Mouse (Mus musculus) heart, embryonic 14.5 days (tissue): ENCODE data around the gene Slc35a2. TPM values are rescaled to one million over a fixed set of nuclear protein-coding genes. Genes with fewer than 3 reads are reported as not detected.

ENCODE experiments used
- ATAC-seq: fragments of 200-750 bp; cut with Nextera tagmentation; 2 replicates; pipeline ENCODE4 v1.8.0; 2017; ENCODE audit warnings: low read depth, moderate TSS enrichment; ENCODE audit not compliant: insufficient number of reproducible peaks, insufficient read depth, low FRiP score
- H3K27ac ChIP-seq, 2 experiments: fragments of 200-500 bp in 1 of 2; fragments of 300-500 bp in 1 of 2; sonication (generic) in 1 of 2; replicated peaks in 1 of 2; 2 replicates each; pipeline ENCODE4 v1.5.1; 2012 to 2014; ENCODE audit warnings: low read depth in 2 of 2, low read length in 2 of 2, control low read depth in 1 of 2, mild to moderate bottlenecking in 1 of 2, mixed read lengths in 1 of 2; ENCODE audit not compliant: control insufficient read depth in 1 of 2, insufficient read depth in 1 of 2
- H3K27me3 ChIP-seq: fragments of 300-500 bp; sonication (generic); 2 replicates; pipeline ENCODE4 v1.6.1; 2014; ENCODE audit warnings: mild to moderate bottlenecking, low read length, control low read depth; ENCODE audit not compliant: control insufficient read depth, insufficient read depth
- H3K36me3 ChIP-seq: fragments of 300-500 bp; sonication (generic); 2 replicates; pipeline ENCODE4 v1.6.1; 2014; ENCODE audit warnings: mild to moderate bottlenecking, control low read depth, low read length, mixed read lengths; ENCODE audit not compliant: control insufficient read depth, insufficient read depth
- H3K4me1 ChIP-seq, 2 experiments: fragments of 200-500 bp in 1 of 2; fragments of 300-500 bp in 1 of 2; sonication (generic) in 1 of 2; 2 replicates each; pipeline ENCODE4 v1.6.1; 2012 to 2014; ENCODE audit warnings: low read length in 2 of 2, control low read depth in 1 of 2, mixed read lengths in 1 of 2; ENCODE audit not compliant: control insufficient read depth in 2 of 2, insufficient read depth in 2 of 2
- H3K4me2 ChIP-seq: fragments of 300-500 bp; sonication (generic); 2 replicates; pipeline ENCODE4 v1.6.1; 2014; ENCODE audit warnings: mild to moderate bottlenecking, low read length
- H3K4me3 ChIP-seq, 2 experiments: fragments of 200-500 bp in 1 of 2; fragments of 300-500 bp in 1 of 2; sonication (generic) in 1 of 2; 2 replicates each; pipeline ENCODE4 v1.5.1; 2012 to 2014; ENCODE audit warnings: low read length in 2 of 2, mild to moderate bottlenecking in 2 of 2, control low read depth in 1 of 2, low read depth in 1 of 2, moderate library complexity in 1 of 2; ENCODE audit not compliant: control insufficient read depth in 1 of 2, insufficient read depth in 1 of 2
- H3K9ac ChIP-seq: fragments of 300-500 bp; sonication (generic); 2 replicates; pipeline ENCODE4 v1.6.1; 2014; ENCODE audit warnings: mild to moderate bottlenecking, low read length
- H3K9me3 ChIP-seq: fragments of 300-500 bp; sonication (generic); 2 replicates; pipeline ENCODE4 v1.6.1; 2016; ENCODE audit warnings: low read length, control low read depth; ENCODE audit not compliant: control insufficient read depth
- WGBS: fragments of 180-500 bp; shearing (Covaris S2); extraction: QIAGEN DNeasy Blood & Tissue Kit; methylation state at CpG from one replicate; pipeline ENCODE4 v1.1.7; 2014; 5-methylcytosine and 5-hydroxymethylcytosine counted together
- polyA plus RNA-seq: library from polyadenylated mRNA; unstranded; fragments of >200 nt; fragmentation: Nextera tagmentation; extraction: Ambion mirVana; gene quantifications from 2 replicates; pipeline ENCODE4 v1.2.1, GENCODE M21; 2014

Slc35a2 gene
- polyA plus RNA-seq, result 15.2 and 18.3 TPM in 2 replicates

GRCm38 (mm10) chrX:7883841-7884567 lies at the start of gene Slc35a2:
Gene Slc35a2, plus strand, starts transcription at chrX:7884028.
- Histone ChIP-seq H3K27me3 (no peaks in the 10 kb centered on the region), H3K4me1 (peaks cover 3 to 5% of the 10 kb centered on the region in 2 experiments; a peak in 2 of 4 replicates), H3K9me3 (no peaks in the 10 kb centered on the region), H3K27ac (peak within 1 kb of the TSS; percentile 49 to 85; a peak in 3 of 4 replicates), H3K4me3 (peak within 1 kb of the TSS; percentile 49 to 94), H3K9ac (peak within 1 kb of the TSS; percentile 63), H3K4me2 (peak within 1 kb of the TSS; percentile 72), H3K36me3 (no peaks in the 10 kb centered on the region)
- peak; percentile 92 for ATAC-seq
- WGBS, result 15% methylated on average over 49 of the region's 49 CpGs

DNA sequence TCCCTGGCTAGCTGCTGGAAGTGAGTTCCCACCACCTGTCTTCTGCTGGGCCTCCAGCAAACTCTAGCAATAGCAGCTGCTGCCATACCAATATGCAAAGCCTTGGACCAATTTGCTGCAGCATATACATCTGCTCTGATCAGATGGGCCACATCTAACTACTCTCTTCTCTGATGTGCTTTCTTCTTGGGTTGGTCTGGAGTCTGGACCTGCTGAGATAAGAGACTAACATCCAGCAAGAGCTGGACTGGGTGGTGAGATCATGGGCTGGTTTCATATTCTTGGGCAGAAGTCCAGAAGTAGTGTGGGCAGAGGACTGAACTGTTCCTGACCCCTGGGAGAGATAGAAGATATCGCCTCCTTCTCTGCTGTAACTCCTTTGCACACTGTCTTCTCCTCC lies 46.7 kb upstream of the Slc35a2 start:
- Histone ChIP-seq H3K4me2 (no peak overlapping the region), H3K36me3 (no peaks in the 10 kb centered on the region), H3K27ac (no peak overlapping the region), H3K27me3 (no peaks in the 10 kb centered on the region), H3K9me3 (no peaks in the 10 kb centered on the region), H3K9ac (no peak overlapping the region), H3K4me3 (no peak overlapping the region), H3K4me1 (no peaks in the 10 kb centered on the region)
- 54% methylated on average over 1 of the region's 1 CpGs for WGBS
- ATAC-seq, result no peak

DNA sequence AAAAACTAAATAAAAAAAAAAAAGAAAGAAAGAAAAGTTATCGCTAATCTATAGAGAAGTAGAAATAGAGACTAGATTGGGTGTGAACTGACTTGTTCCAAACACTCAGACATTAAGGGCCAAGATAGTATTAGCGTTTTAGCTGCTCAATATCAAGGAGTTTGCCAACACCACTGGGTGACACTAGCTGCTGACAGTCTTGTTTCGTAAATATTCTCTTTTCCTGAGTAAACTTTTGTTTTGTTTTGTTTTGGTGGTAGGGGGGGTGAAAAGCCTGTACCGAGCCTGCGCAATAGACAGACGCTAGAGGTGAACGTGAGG lies 43.0 kb upstream of the Slc35a2 start:
- no peak for ATAC-seq
- no peaks in the 10 kb centered on the region for H3K36me3 ChIP-seq
- peaks cover 0 to 9% of the 10 kb centered on the region in 2 experiments; a peak in 2 of 4 replicates for H3K4me1 ChIP-seq
- no peaks in the 10 kb centered on the region for H3K27me3 ChIP-seq
- 19% methylated on average over 7 of the region's 7 CpGs for WGBS
- H3K9me3 ChIP-seq, result no peaks in the 10 kb centered on the region
- H3K9ac ChIP-seq, result peak overlapping the region; percentile 46; the same call in 1 of the 2 replicates
- peak overlapping the region; percentile 87 to 89; a peak in 3 of 4 replicates for H3K27ac ChIP-seq
- H3K4me3 ChIP-seq, result peak overlapping the region; percentile 53 to 68; a peak in 3 of 4 replicates
- peak overlapping the region; percentile 60 for H3K4me2 ChIP-seq

DNA sequence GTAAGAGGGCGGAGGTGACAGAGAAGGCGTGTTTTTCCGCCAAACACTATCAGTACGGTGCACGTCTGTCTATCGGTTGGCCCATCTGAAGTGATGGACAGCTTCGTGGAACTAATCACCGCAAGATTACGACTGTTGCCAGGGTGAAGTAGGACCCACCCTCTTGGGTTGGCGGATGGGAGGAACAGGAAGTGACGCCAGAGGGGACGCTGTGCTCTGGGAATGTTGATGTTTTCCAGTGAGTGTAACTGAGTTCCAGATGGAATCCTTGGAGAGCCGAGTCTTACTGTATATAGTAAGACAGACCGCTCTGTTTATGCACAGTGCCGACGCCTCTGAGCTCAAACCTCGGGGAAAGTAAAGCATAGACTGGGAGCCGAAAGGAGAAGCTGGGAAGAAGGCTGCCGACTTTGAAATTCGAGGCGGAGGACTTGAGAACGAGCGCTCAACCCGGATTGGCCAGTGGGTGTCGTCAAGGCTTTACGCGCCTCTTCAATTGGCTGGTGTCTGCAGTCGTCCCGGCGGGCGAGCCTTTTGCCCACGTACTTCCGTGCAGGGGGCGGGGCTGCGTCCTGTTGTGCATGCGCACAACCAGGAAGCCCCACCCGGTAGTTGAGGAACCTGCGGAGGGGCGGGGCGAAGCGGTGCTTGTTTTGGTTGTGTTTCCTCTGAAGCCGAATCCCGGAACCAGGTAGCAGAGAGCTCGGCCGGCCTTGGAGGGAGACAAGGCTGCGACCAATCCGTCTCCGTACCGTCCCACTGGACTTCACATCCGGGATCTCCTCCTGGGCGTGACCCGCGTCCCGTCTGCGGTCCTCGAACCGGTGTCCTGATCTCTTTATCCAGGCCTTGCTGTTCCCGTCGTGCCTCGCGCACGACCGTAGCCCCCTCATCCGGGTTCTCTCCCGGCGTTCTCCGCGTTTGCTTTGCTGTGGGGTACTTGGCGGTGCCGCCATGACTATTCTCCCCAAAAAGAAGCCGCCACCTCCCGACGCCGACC lies 42.4 kb upstream of the Slc35a2 start, which contains the start of gene Otud5:
Gene Otud5 (plus strand): TSS at position 202 of the 1,000 bp plus-strand sequence.
- Histone ChIP-seq H3K4me1 (peaks cover 0 to 10% of the 10 kb centered on the region in 2 experiments; a peak in 2 of 4 replicates), H3K27me3 (no peaks in the 10 kb centered on the region), H3K27ac (peak within 1 kb of the TSS; percentile 89 to 96), H3K9ac (peak within 1 kb of the TSS; percentile 86), H3K9me3 (no peaks in the 10 kb centered on the region), H3K4me2 (peak within 1 kb of the TSS; percentile 73), H3K36me3 (no peaks in the 10 kb centered on the region), H3K4me3 (peak within 1 kb of the TSS; percentile 68 to 85)
- WGBS, result 15% methylated on average over 68 of the region's 74 CpGs
- ATAC-seq, result peak; percentile 95

- peak overlapping the region; percentile 89 to 96 for H3K27ac ChIP-seq
- H3K36me3 ChIP-seq, result no peaks in the 10 kb centered on the region
- H3K4me3 ChIP-seq, result peak overlapping the region; percentile 68 to 85
- peak overlapping the region; percentile 86 for H3K9ac ChIP-seq
- no peak for ATAC-seq
- 18% methylated on average over 28 of the region's 42 CpGs for WGBS
- H3K9me3 ChIP-seq, result no peaks in the 10 kb centered on the region
- no peaks in the 10 kb centered on the region for H3K27me3 ChIP-seq
- H3K4me1 ChIP-seq, result peaks cover 0 to 10% of the 10 kb centered on the region in 2 experiments; a peak in 2 of 4 replicates
- H3K4me2 ChIP-seq, result peak overlapping the region; percentile 73
These were observed 41.5 kb upstream of the Slc35a2 start for GRCm38 (mm10) chrX:7842318-7842717.

DNA sequence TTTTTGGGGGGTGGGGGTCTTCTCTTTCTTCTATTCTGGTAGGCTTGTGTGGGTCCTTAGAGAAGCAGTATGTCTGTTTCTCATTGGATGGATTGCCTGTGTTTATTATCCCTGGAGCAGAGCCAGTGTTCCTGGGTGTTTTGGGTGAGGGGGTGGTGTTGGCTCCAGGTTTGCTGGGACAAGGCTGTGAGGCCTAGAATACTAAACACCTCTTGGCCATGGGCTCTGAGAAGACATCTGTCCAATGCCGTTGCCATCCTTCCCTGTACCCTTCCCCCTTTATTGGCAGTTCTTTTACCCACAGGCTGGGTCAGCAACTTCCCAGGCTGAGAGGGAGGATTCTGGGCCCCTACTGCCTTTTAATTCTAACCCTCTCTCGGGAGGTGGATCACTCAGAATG lies 36.0 kb upstream of the Slc35a2 start:
- no peak overlapping the region for H3K27ac ChIP-seq
- no peaks in the 10 kb centered on the region for H3K27me3 ChIP-seq
- H3K36me3 ChIP-seq, result peaks cover 9% of the 10 kb centered on the region; the same call in 1 of the 2 replicates
- no peak overlapping the region for H3K4me2 ChIP-seq
- H3K4me1 ChIP-seq, result peaks cover 0 to 9% of the 10 kb centered on the region in 2 experiments; a peak in 2 of 4 replicates
- H3K9ac ChIP-seq, result no peak overlapping the region
- no peaks in the 10 kb centered on the region for H3K9me3 ChIP-seq
- 67% methylated on average over 2 of the region's 2 CpGs for WGBS
- H3K4me3 ChIP-seq, result no peak overlapping the region
- no peak for ATAC-seq

GRCm38 (mm10) chrX:7854578-7854977 lies 29.2 kb upstream of the Slc35a2 start:
- H3K27me3 ChIP-seq, result no peaks in the 10 kb centered on the region
- no peak for ATAC-seq
- peaks cover 16% of the 10 kb centered on the region; the same call in 1 of the 2 replicates for H3K36me3 ChIP-seq
- H3K4me3 ChIP-seq, result no peak overlapping the region
- H3K9ac ChIP-seq, result no peak overlapping the region
- H3K27ac ChIP-seq, result no peak overlapping the region
- no peaks in the 10 kb centered on the region for H3K4me1 ChIP-seq
- WGBS, result 41% methylated on average over 2 of the region's 2 CpGs
- H3K9me3 ChIP-seq, result no peaks in the 10 kb centered on the region
- no peak overlapping the region for H3K4me2 ChIP-seq
